Comparison of ENCODE assay signal across 8 mouse cellular contexts in the genomic region with DNA sequence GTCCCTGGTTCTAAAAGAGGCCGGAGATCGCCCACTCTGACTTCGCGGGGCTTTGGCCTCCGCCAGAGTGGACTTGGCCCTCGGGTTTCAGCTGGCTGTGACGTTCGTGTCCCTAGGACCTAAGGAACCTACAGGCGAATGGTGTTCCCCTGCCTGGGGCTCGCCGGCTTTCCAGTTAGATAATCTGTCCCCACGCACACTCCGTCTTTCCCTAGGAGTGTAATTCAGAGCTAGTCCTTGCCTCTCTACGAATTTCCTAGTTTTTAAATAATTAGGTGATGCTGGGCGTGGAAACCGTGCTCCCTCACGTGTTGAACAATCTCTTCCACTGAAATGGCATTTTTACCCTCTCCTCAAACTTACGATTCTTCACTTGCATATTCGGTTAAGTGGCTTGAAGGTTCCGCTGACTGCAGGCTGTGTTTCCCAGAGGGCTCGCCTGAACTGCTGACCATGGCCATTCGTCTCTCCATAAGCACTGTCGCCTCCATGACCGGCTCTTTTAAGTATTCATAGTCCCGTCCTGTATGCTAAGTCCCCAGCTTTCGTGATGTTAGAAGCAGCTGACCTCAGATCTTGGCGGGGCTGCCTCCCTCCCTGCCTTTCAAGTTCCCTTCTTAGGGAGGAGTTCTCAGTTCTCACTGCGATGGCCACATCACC. TPM values are rescaled to one million over a fixed set of nuclear protein-coding genes. Genes with fewer than 3 reads are reported as not detected.
DNase-seq lines count a peak whose midpoint lies in the region; ATAC-seq and TF ChIP-seq lines count a peak whose summit lies in the region.

No protein-coding gene starts in this region.

- no peak for TF ChIP-seq CTCF in liver, embryonic 14.5 days (IDR thresholded peaks at IDR 0.05; ENCODE audit: low read depth)

- no peak for TF ChIP-seq EP300 in liver, embryonic 14.5 days (IDR thresholded peaks at IDR 0.05; ENCODE audit: low read depth)

- no peaks in the 10 kb centered on the region for H3K27me3 ChIP-seq in liver, embryonic 14.5 days (ENCODE audit: control insufficient read depth, insufficient read depth, low read length)
- no peaks in the 10 kb centered on the region for H3K27me3 ChIP-seq in neural tube, embryonic 11.5 days (ENCODE audit: control insufficient read depth, insufficient read depth, low read length)

- ATAC-seq in cerebellum, adult (ENCODE audit: insufficient number of reproducible peaks, low FRiP score, low TSS enrichment), result peak; percentile 47
- ATAC-seq in liver, embryonic 14.5 days (ENCODE audit: insufficient read depth), result peak; percentile 42
- no peak for ATAC-seq in neural tube, embryonic 11.5 days (ENCODE audit: insufficient read depth, low FRiP score, low TSS enrichment)

- peak overlapping the region; percentile 92 for H3K9ac ChIP-seq in liver, embryonic 14.5 days (replicated peaks)
- peak overlapping the region; percentile 90 for H3K9ac ChIP-seq in neural tube, embryonic 11.5 days (ENCODE audit: low read length)

- H3K9me3 ChIP-seq in liver, embryonic 14.5 days (ENCODE audit: control insufficient read depth, low read length), result no peaks in the 10 kb centered on the region
- no peaks in the 10 kb centered on the region for H3K9me3 ChIP-seq in neural tube, embryonic 11.5 days (ENCODE audit: control insufficient read depth, low read length)

- peaks cover 8% of the 10 kb centered on the region for H3K36me3 ChIP-seq in liver, embryonic 14.5 days (replicated peaks; ENCODE audit: control insufficient read depth, insufficient read depth, low read depth)
- peaks cover 2% of the 10 kb centered on the region; the same call in 1 of the 2 replicates for H3K36me3 ChIP-seq in neural tube, embryonic 11.5 days (ENCODE audit: control insufficient read depth, insufficient read depth, low read length)

- H3K4me2 ChIP-seq in liver, embryonic 14.5 days (ENCODE audit: low read depth), result peak overlapping the region; percentile 82
- H3K4me2 ChIP-seq in neural tube, embryonic 11.5 days (ENCODE audit: low read depth), result peak overlapping the region; percentile 79

- H3K4me1 ChIP-seq in liver, embryonic 14.5 days (replicated peaks; ENCODE audit: control insufficient read depth in 2 of 2, insufficient read depth in 2 of 2, low read length in 1 of 2), result peaks cover 7 to 11% of the 10 kb centered on the region in 2 experiments; a peak in 3 of 4 replicates
- peaks cover 7% of the 10 kb centered on the region; the same call in 1 of the 2 replicates for H3K4me1 ChIP-seq in neural tube, embryonic 11.5 days (ENCODE audit: control insufficient read depth, insufficient read depth, low read length)

- under 1% methylated on average over 28 of the region's 28 CpGs for WGBS in liver, embryonic 14.5 days (ENCODE audit: insufficient replicate concordance)
- WGBS in neural tube, embryonic 11.5 days, result 1% methylated on average over 28 of the region's 28 CpGs

- DNase-seq in cerebellum, adult 9-11 months, result no peak
- peak; percentile 31 to 32 for DNase-seq in B cell, adult 2 months
- peak; percentile 13 for DNase-seq in embryo, embryonic 11 days
- peak; percentile 20 for DNase-seq in heart, postnatal 4 days
- DNase-seq in liver, embryonic 14.5 days (ENCODE audit: low read depth in 3 of 3, low spot score in 3 of 3), result peak in 2 of 3 experiments; percentile 28 to 37
- no peak for DNase-seq in neural tube, embryonic 11.5 days (ENCODE audit: low spot score)
- no peak for DNase-seq in gastrocnemius, postnatal 25 days

- peak overlapping the region; percentile 67 to 69 for H3K4me3 ChIP-seq in liver, embryonic 14.5 days (ENCODE audit: insufficient read depth in 1 of 2, low read depth in 2 of 2, low read length in 2 of 2)
- peak overlapping the region; percentile 77 for H3K4me3 ChIP-seq in neural tube, embryonic 11.5 days (ENCODE audit: low read depth, low read length)

- peak overlapping the region; percentile 48 for H3K27ac ChIP-seq in liver, embryonic 14.5 days
- H3K27ac ChIP-seq in neural tube, embryonic 11.5 days (ENCODE audit: low read depth, low read length), result peak overlapping the region; percentile 91; the same call in 1 of the 2 replicates

RNA-seq across cellular contexts. Expression of a gene that starts 0.8 kb away (rescaled TPM):
- 10 to 100 TPM; 67.8 to 71.7 TPM for total RNA-seq in heart, postnatal 4 days (2021)
- polyA plus RNA-seq in liver, embryonic 14.5 days (2012; rRNA removed), result 25.2 and 33.9 TPM in 2 replicates
- polyA plus RNA-seq in liver, embryonic 14.5 days (2014; fragmentation: Nextera tagmentation; extraction: Ambion mirVana), result 63.9 and 68.7 TPM in 2 replicates
- 200 and 202 TPM in 2 replicates for polyA plus RNA-seq in neural tube, embryonic 11.5 days (2014; fragmentation: Nextera tagmentation; extraction: Ambion mirVana)
- 10 to 100 TPM; 47.1 to 49.5 TPM for total RNA-seq in gastrocnemius, postnatal 25 days (2021)

Comparison
In these comparisons a context has a peak if more than half of its experiments do, and no peak if none do; other contexts are left out.
1. DNase-seq: peak in B cell, adult 2 months (2 of 2), embryo, embryonic 11 days (single experiment), heart, postnatal 4 days (single experiment) and liver, embryonic 14.5 days (2 of 3); none in cerebellum, adult 9-11 months (single experiment), neural tube, embryonic 11.5 days (single experiment) and gastrocnemius, postnatal 25 days (single experiment).